Mouse (Mus musculus) liver, embryonic 14.5 days (tissue): ENCODE measurements around the gene Commd7. TPM values are rescaled to one million over a fixed set of nuclear protein-coding genes. Genes with fewer than 3 reads are reported as not detected.
"Not testable (repeated sequence)": the region's sequence is repeated elsewhere in the genome, so short reads cannot be mapped to it uniquely, and the experiment has no call there.

Experiments
- ATAC-seq: fragments of 200-750 bp; cut with Nextera tagmentation; 2 replicates; pipeline ENCODE4 v1.8.0; 2017; ENCODE audit warnings: moderate number of reproducible peaks, mild to moderate bottlenecking, moderate library complexity; ENCODE audit not compliant: insufficient read depth
- DNase-seq, 3 experiments: peaks; one replicate each; pipeline ENCODE4 v3.0.0-alpha.2; 2012 to 2013; ENCODE audit warnings: low read depth in 3 of 3, low spot score in 3 of 3
- H3K27ac ChIP-seq: fragments of 300-500 bp; sonication (generic); 2 replicates; pipeline ENCODE4 v1.5.1; 2014; ENCODE audit warnings: moderate library complexity, mild to moderate bottlenecking, control low read depth, inconsistent platforms
- H3K27me3 ChIP-seq: fragments of 300-500 bp; sonication (generic); 2 replicates; pipeline ENCODE4 v1.6.1; 2014; ENCODE audit warnings: mild to moderate bottlenecking, low read length, moderate library complexity; ENCODE audit not compliant: control insufficient read depth, insufficient read depth
- H3K36me3 ChIP-seq: fragments of 300-500 bp; sonication (generic); replicated peaks from 2 replicates; pipeline ENCODE4 v1.6.1; 2014; ENCODE audit warnings: low read depth; ENCODE audit not compliant: control insufficient read depth, insufficient read depth
- H3K4me1 ChIP-seq, 2 experiments: fragments of 200-500 bp in 1 of 2; fragments of 300-500 bp in 1 of 2; sonication (generic) in 1 of 2; replicated peaks; 2 replicates each; pipeline ENCODE4 v1.6.1; 2012 to 2014; ENCODE audit warnings: antibody characterized with exemption in 1 of 2, inconsistent platforms in 1 of 2, low read length in 1 of 2; ENCODE audit not compliant: control insufficient read depth in 2 of 2, insufficient read depth in 2 of 2
- H3K4me2 ChIP-seq: fragments of 300-500 bp; sonication (generic); 2 replicates; pipeline ENCODE4 v1.6.1; 2014; ENCODE audit warnings: low read depth, mild to moderate bottlenecking, control low read depth, moderate library complexity
- H3K4me3 ChIP-seq, 2 experiments: fragments of 200-500 bp in 1 of 2; fragments of 300-500 bp in 1 of 2; sonication (generic) in 1 of 2; 2 replicates each; pipeline ENCODE4 v1.5.1; 2012 to 2014; ENCODE audit warnings: low read depth in 2 of 2, low read length in 2 of 2, mild to moderate bottlenecking in 2 of 2, control low read depth in 1 of 2, inconsistent platforms in 1 of 2, moderate library complexity in 1 of 2; ENCODE audit not compliant: insufficient read depth in 1 of 2
- H3K9ac ChIP-seq: fragments of 300-500 bp; sonication (generic); replicated peaks from 2 replicates; pipeline ENCODE4 v1.6.1; 2014; ENCODE audit warnings: mild to moderate bottlenecking, control low read depth, moderate library complexity
- H3K9me3 ChIP-seq: fragments of 300-500 bp; sonication (generic); 2 replicates; pipeline ENCODE4 v1.6.1; 2016; ENCODE audit warnings: low read length, mixed read lengths; ENCODE audit not compliant: control insufficient read depth
- CTCF ChIP-seq: IDR thresholded peaks from 2 replicates; pipeline ENCODE4 v1.5.1; 2016; ENCODE audit warnings: antibody characterized with exemption, low read depth, control low read depth
- EP300 ChIP-seq: IDR thresholded peaks from 2 replicates; pipeline ENCODE4 v1.6.1; 2016; ENCODE audit warnings: antibody characterized with exemption, low read depth
- WGBS: fragments of 180-500 bp; shearing (Covaris S2); extraction: QIAGEN DNeasy Blood & Tissue Kit; methylation state at CpG from one replicate; pipeline ENCODE4 v1.1.7; 2014; ENCODE audit not compliant: insufficient replicate concordance; 5-methylcytosine and 5-hydroxymethylcytosine counted together
- polyA plus RNA-seq, 2 experiments: library from polyadenylated mRNA; depleted of rRNA in 1 of 2; stranded (reverse) in 1 of 2; unstranded in 1 of 2; fragments of >200 nt; fragmentation: Nextera tagmentation in 1 of 2; extraction: Ambion mirVana in 1 of 2; gene quantifications; 2 replicates each; pipeline versions ENCODE4 v1.2.1 to v1.2.3; 2012 to 2014

Commd7 gene
- polyA plus RNA-seq, 2 experiments = 9.5 to 24.9 TPM

GRCm38 (mm10) chr2:153672619-153673018 is 40.0 kb upstream of the Commd7 start:
- ATAC-seq (no peak), DNase-seq (no peak)
- no peak for TF ChIP-seq EP300
- peak; percentile 23; the same call in 1 of the 2 replicates for TF ChIP-seq CTCF
- Histone ChIP-seq H3K4me3 (no peak overlapping the region), H3K4me1 (0 out of 4 replicates have a peak, but pooled peaks cover 0 to 11% of the 10 kb centered on the region in 2 experiments), H3K27me3 (no peaks in the 10 kb centered on the region), H3K27ac (no peak overlapping the region), H3K4me2 (no peak overlapping the region), H3K9ac (no peak overlapping the region), H3K36me3 (no peaks in the 10 kb centered on the region), H3K9me3 (no peaks in the 10 kb centered on the region)
- WGBS = 65% methylated on average over 2 of the region's 2 CpGs

GRCm38 (mm10) chr2:153670111-153670510 is 37.5 kb upstream of the Commd7 start:
- Histone ChIP-seq H3K9ac (no peak overlapping the region), H3K4me1 (no peaks in the 10 kb centered on the region), H3K9me3 (no peaks in the 10 kb centered on the region), H3K36me3 (no peaks in the 10 kb centered on the region), H3K4me3 (no peak overlapping the region), H3K27me3 (no peaks in the 10 kb centered on the region), H3K27ac (no peak overlapping the region), H3K4me2 (no peak overlapping the region)
- no peak for TF ChIP-seq EP300
- no peak for TF ChIP-seq CTCF
- no peak for DNase-seq
- no peak for ATAC-seq
- 65% methylated on average over 5 of the region's 5 CpGs for WGBS

DNA sequence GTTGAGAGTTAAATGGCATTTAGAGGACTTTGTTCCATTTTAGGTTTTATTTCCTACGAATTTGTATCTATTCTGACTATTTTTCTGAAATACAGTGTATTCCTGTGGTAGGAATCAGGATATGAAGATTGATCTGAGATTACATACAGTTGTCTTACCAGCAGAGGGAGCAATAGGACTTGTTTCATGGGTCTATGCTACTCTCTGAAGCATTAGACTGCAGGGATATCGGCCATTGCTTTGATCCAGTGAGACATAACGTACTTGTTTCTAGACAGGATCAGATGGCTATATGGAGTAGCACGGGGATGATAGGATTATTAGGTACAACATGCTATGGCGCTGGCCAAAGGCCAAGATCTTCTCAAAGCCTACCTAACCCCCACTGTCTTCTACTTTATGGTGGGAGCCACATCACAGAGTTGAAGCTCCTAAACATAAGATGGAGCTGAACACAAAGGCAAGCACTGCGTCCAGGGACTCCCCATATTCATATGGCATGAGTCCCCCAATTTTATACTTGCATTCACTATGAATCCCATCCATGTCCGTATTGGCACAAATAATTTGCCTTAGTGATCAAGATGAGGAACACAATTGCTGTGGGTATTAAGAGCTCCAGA is 36.3 kb upstream of the Commd7 start:
- Histone ChIP-seq H3K4me2 (no peak overlapping the region), H3K9ac (no peak overlapping the region), H3K36me3 (no peaks in the 10 kb centered on the region), H3K4me3 (no peak overlapping the region), H3K9me3 (no peaks in the 10 kb centered on the region), H3K27ac (no peak overlapping the region), H3K4me1 (no peaks in the 10 kb centered on the region), H3K27me3 (no peaks in the 10 kb centered on the region)
- no peak for ATAC-seq
- TF ChIP-seq EP300 (no peak), CTCF (peak; percentile 65)
- DNase-seq = peak; percentile 7 to 27 (median 23)
- 52% methylated on average over 7 of the region's 7 CpGs for WGBS

GRCm38 (mm10) chr2:153665401-153665800 is 32.8 kb upstream of the Commd7 start:
- 71% methylated on average over 7 of the region's 7 CpGs for WGBS
- H3K4me3 ChIP-seq = no peak overlapping the region
- no peak overlapping the region for H3K27ac ChIP-seq
- no peaks in the 10 kb centered on the region for H3K9me3 ChIP-seq
- ATAC-seq = no peak
- TF ChIP-seq CTCF (no peak), EP300 (no peak)
- no peaks in the 10 kb centered on the region for H3K36me3 ChIP-seq
- DNase-seq = no peak
- H3K27me3 ChIP-seq = no peaks in the 10 kb centered on the region
- H3K9ac ChIP-seq = no peak overlapping the region
- H3K4me1 ChIP-seq = no peaks in the 10 kb centered on the region
- H3K4me2 ChIP-seq = no peak overlapping the region

- TF ChIP-seq EP300 = no peak
- TF ChIP-seq CTCF = no peak
- Histone ChIP-seq H3K9me3 (no peaks in the 10 kb centered on the region), H3K27me3 (no peaks in the 10 kb centered on the region), H3K4me2 (no peak overlapping the region), H3K36me3 (no peaks in the 10 kb centered on the region), H3K27ac (no peak overlapping the region), H3K4me1 (no peaks in the 10 kb centered on the region), H3K9ac (no peak overlapping the region), H3K4me3 (no peak overlapping the region)
- WGBS = 39% methylated on average over 3 of the region's 3 CpGs
- ATAC-seq (no peak), DNase-seq (no peak)
Measured at GRCm38 (mm10) chr2:153660616-153661015, 28.0 kb upstream of the Commd7 start.

DNA sequence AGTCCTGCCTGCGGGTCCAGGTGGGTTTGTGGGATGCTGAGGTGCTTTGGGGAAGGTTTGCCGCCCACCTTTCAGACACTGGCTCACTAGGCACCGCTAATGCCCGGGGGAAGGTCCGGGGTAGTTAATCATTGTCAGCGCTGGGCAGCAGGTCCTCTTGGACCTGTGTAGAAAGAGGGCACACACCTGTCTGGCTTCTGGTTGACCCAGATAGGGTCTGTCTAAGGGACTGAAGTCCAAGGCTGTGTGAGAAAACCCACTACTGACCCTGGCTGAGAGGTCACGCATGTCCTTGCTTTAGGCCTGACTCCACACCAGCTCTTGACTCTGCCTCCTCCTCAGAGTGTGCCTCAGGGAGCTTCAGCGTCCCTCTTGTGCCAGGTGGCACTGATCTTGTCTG is 25.1 kb upstream of the Commd7 start:
- DNase-seq, H3K27me3 ChIP-seq, H3K9me3 ChIP-seq, H3K4me2 ChIP-seq, H3K9ac ChIP-seq, H3K4me1 ChIP-seq, H3K4me3 ChIP-seq, H3K27ac ChIP-seq, ATAC-seq, H3K36me3 ChIP-seq: not testable (repeated sequence)
- 68% methylated on average over 6 of the region's 8 CpGs for WGBS
